Mouse (Mus musculus) kidney, adult 2 months (tissue): ENCODE data around the gene Dapl1.

Experiments used
- CTCF ChIP-seq: fragments of 200-500 bp; conservative IDR thresholded peaks from 2 replicates; pipeline ENCODE4 v1.5.1; 2011; ENCODE audit warnings: low read depth, mild to moderate bottlenecking, control low read depth, low read length, moderate library complexity, mixed read lengths; ENCODE audit not compliant: insufficient read depth, insufficient read length
- POLR2A ChIP-seq: fragments of 200-500 bp; IDR thresholded peaks from one replicate; pipeline ENCODE4 v1.6.1; 2011; ENCODE audit warnings: low read depth, low read length, control low read depth

DNA sequence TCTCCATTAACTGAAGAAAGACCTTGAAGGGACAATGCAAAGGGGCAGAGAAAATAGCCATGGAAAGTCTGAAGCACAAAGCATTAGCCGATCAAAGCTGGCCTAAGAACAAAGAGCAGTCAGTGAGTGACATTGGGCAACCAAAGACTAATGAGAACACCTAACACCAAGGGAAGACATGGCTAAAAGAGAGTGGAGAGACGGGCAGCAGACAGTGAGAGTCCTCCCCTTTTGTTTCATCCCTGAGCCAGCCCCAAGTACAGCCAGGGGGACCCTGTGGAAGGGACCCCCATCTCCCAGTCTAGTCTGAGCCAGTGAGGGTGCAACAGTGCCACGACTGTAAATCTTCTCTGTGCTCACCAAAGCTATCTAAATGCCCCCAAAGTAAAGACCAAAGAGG, 32.4 kb upstream of the Dapl1 start:
- TF ChIP-seq POLR2A (no peak), CTCF (no peak)
